Mouse (Mus musculus) retina, embryonic 14.5 days (tissue): ENCODE results near the gene Gm10375.
"Not testable (repeated sequence)": the region's sequence is repeated elsewhere in the genome, so short reads cannot be mapped to it uniquely, and the experiment has no call there.

Experiments
- DNase-seq: peaks from one replicate; pipeline ENCODE4 v3.0.0-alpha.2; 2015; ENCODE audit warnings: low spot score

The Gm10375 gene

GRCm38 (mm10) chr14:43607913-43608312 is at the start of gene Gm10375:
Gene Gm10375, minus strand, starts transcription at chr14:43608013.
- not testable (repeated sequence) for DNase-seq

GRCm38 (mm10) chr14:43579046-43579445 is 28.8 kb downstream of the Gm10375 start, which contains the start of gene Gm17654:
Gene Gm17654, minus strand, starts transcription at chr14:43579146.
- DNase-seq: not testable (repeated sequence)

GRCm38 (mm10) chr14:43577969-43578368 is 29.8 kb downstream of the Gm10375 start:
- not testable (repeated sequence) for DNase-seq
